Mouse (Mus musculus) MEL (cell line): ENCODE results near the gene Lsm11. TPM values are rescaled to one million over a fixed set of nuclear protein-coding genes. Genes with fewer than 3 reads are reported as not detected.

Source experiments
- DNase-seq: peaks from one replicate; pipeline ENCODE4 v3.0.0; 2011; ENCODE audit warnings: low read depth, low spot score
- H3K27ac ChIP-seq: 2 replicates; pipeline ENCODE4 v1.5.1; 2012; ENCODE audit warnings: low read depth, mild to moderate bottlenecking, control low read depth, low read length, moderate library complexity; ENCODE audit not compliant: control insufficient read depth
- H3K27me3 ChIP-seq, 2 experiments: fragments of 150-350 bp in 1 of 2; sonication (generic) in 1 of 2; 2 replicates each; pipeline ENCODE4 v1.6.1; 2012; ENCODE audit warnings: low read length in 2 of 2, mild to moderate bottlenecking in 2 of 2, improper control_type of control experiment in 1 of 2, moderate library complexity in 1 of 2; ENCODE audit not compliant: insufficient read depth in 2 of 2, control insufficient read depth in 1 of 2
- H3K36me3 ChIP-seq, 2 experiments: 2 replicates each; pipeline ENCODE4 v1.6.1; 2012 to 2014; ENCODE audit warnings: low read length in 2 of 2, improper control_type of control experiment in 1 of 2, inconsistent platforms in 1 of 2, mild to moderate bottlenecking in 1 of 2; ENCODE audit not compliant: insufficient read depth in 2 of 2, control insufficient read depth in 1 of 2
- H3K4me1 ChIP-seq, 2 experiments: fragments of 150-350 bp in 1 of 2; sonication (generic) in 1 of 2; 2 replicates each; pipeline ENCODE4 v1.6.1; 2012; ENCODE audit warnings: low read length in 2 of 2, improper control_type of control experiment in 1 of 2, mild to moderate bottlenecking in 1 of 2; ENCODE audit not compliant: insufficient read depth in 2 of 2, control insufficient read depth in 1 of 2
- H3K4me3 ChIP-seq, 2 experiments: fragments of 150-350 bp in 1 of 2; sonication (generic) in 1 of 2; 2 replicates each; pipeline ENCODE4 v1.5.1; 2012; ENCODE audit warnings: low read depth in 2 of 2, low read length in 2 of 2, mild to moderate bottlenecking in 2 of 2, moderate library complexity in 2 of 2, control low read depth in 1 of 2, improper control_type of control experiment in 1 of 2; ENCODE audit not compliant: control insufficient read depth in 1 of 2, insufficient read depth in 1 of 2
- H3K79me2 ChIP-seq: 2 replicates; pipeline ENCODE4 v1.6.1; 2012; ENCODE audit warnings: mild to moderate bottlenecking, low read length, moderate library complexity; ENCODE audit not compliant: control insufficient read depth, poor library complexity, insufficient read depth
- H3K9ac ChIP-seq: 2 replicates; pipeline ENCODE4 v1.6.1; 2012; ENCODE audit warnings: low read depth, mild to moderate bottlenecking, control low read depth, low read length, moderate library complexity; ENCODE audit not compliant: control insufficient read depth, poor library complexity, severe bottlenecking
- H3K9me3 ChIP-seq: fragments of 150-350 bp; sonication (generic); replicated peaks from 2 replicates; pipeline ENCODE4 v1.6.1; 2012; ENCODE audit warnings: mild to moderate bottlenecking, low read length, improper control_type of control experiment, moderate library complexity; ENCODE audit not compliant: insufficient read depth
- CHD2 ChIP-seq: IDR thresholded peaks from 2 replicates; pipeline ENCODE4 v1.6.1; 2011; ENCODE audit warnings: low read length, improper control_type of control experiment
- CTCF ChIP-seq, 3 experiments: IDR thresholded peaks in 2 of 3; conservative IDR thresholded peaks in 1 of 3; 2 replicates each; pipeline ENCODE4 v1.5.1; 2011 to 2012; ENCODE audit warnings: low read length in 3 of 3, low read depth in 2 of 3, mild to moderate bottlenecking in 2 of 3, improper control_type of control experiment in 1 of 3, inconsistent platforms in 1 of 3, mixed read lengths in 1 of 3, moderate library complexity in 1 of 3; ENCODE audit not compliant: control insufficient read depth in 1 of 3, insufficient read depth in 1 of 3, poor library complexity in 1 of 3, severe bottlenecking in 1 of 3
- E2F4 ChIP-seq: IDR thresholded peaks from 2 replicates; pipeline ENCODE4 v1.6.1; 2011; ENCODE audit warnings: low read depth, low read length, improper control_type of control experiment, borderline replicate concordance
- ELF1 ChIP-seq: IDR thresholded peaks from 2 replicates; pipeline ENCODE4 v1.6.1; 2014; ENCODE audit warnings: low read depth, mild to moderate bottlenecking, inconsistent platforms, low read length, improper control_type of control experiment, moderate library complexity
- EP300 ChIP-seq, 2 experiments: IDR thresholded peaks; 2 replicates each; pipeline ENCODE4 v1.6.1; 2011; ENCODE audit warnings: improper control_type of control experiment in 2 of 2, low read length in 2 of 2, low read depth in 1 of 2, mild to moderate bottlenecking in 1 of 2
- GABPA ChIP-seq: IDR thresholded peaks from 2 replicates; pipeline ENCODE4 v1.6.1; 2012; ENCODE audit warnings: low read depth, mild to moderate bottlenecking, inconsistent platforms, low read length, improper control_type of control experiment, moderate library complexity
- JUND ChIP-seq: IDR thresholded peaks from 2 replicates; pipeline ENCODE4 v1.6.1; 2011; ENCODE audit warnings: low read depth, mild to moderate bottlenecking, improper control_type of control experiment, low read length
- KAT2A ChIP-seq: conservative IDR thresholded peaks from 2 replicates; pipeline ENCODE4 v1.6.1; 2012; ENCODE audit warnings: low read depth, low read length, improper control_type of control experiment, inconsistent platforms
- MAFK ChIP-seq: IDR thresholded peaks from 2 replicates; pipeline ENCODE4 v1.6.1; 2011; ENCODE audit warnings: low read depth, mild to moderate bottlenecking, low read length, improper control_type of control experiment, borderline replicate concordance
- MAX ChIP-seq: IDR thresholded peaks from 2 replicates; pipeline ENCODE4 v1.6.1; 2011; ENCODE audit warnings: low read length, improper control_type of control experiment
- MAZ ChIP-seq: IDR thresholded peaks from 2 replicates; pipeline ENCODE4 v1.6.1; 2012; ENCODE audit warnings: low read depth, mild to moderate bottlenecking, inconsistent platforms, low read length, improper control_type of control experiment
- MYB ChIP-seq: IDR thresholded peaks from 2 replicates; pipeline ENCODE4 v1.6.1; 2011; ENCODE audit warnings: mild to moderate bottlenecking, low read depth, low read length, improper control_type of control experiment
- POLR2A ChIP-seq, 2 experiments: IDR thresholded peaks; 2 replicates each; pipeline ENCODE4 v1.6.1; 2011 to 2012; ENCODE audit warnings: low read length in 2 of 2, mild to moderate bottlenecking in 2 of 2, control low read depth in 1 of 2, improper control_type of control experiment in 1 of 2, low read depth in 1 of 2, moderate library complexity in 1 of 2; ENCODE audit not compliant: control insufficient read depth in 1 of 2, insufficient read depth in 1 of 2, poor library complexity in 1 of 2
- POLR2AphosphoS2 ChIP-seq: IDR thresholded peaks from 2 replicates; pipeline ENCODE4 v1.6.1; 2011; ENCODE audit warnings: low read length, improper control_type of control experiment
- RAD21 ChIP-seq: IDR thresholded peaks from 2 replicates; pipeline ENCODE4 v1.6.1; 2011; ENCODE audit warnings: mild to moderate bottlenecking, low read depth, low read length, improper control_type of control experiment
- SMC3 ChIP-seq: IDR thresholded peaks from 2 replicates; pipeline ENCODE4 v1.6.1; 2011; ENCODE audit warnings: low read depth, low read length, improper control_type of control experiment
- TBP ChIP-seq: IDR thresholded peaks from 2 replicates; pipeline ENCODE4 v1.8.0; 2011; ENCODE audit warnings: low read depth, low read length, improper control_type of control experiment
- UBTF ChIP-seq: IDR thresholded peaks from 2 replicates; pipeline ENCODE4 v1.6.1; 2012; ENCODE audit warnings: low read depth, mild to moderate bottlenecking, inconsistent platforms, low read length, improper control_type of control experiment, moderate library complexity, borderline replicate concordance; ENCODE audit not compliant: insufficient read depth
- USF1 ChIP-seq: IDR thresholded peaks from 2 replicates; pipeline ENCODE4 v1.6.1; 2014; ENCODE audit warnings: low read depth, mild to moderate bottlenecking, inconsistent platforms, low read length, improper control_type of control experiment, moderate library complexity
- USF2 ChIP-seq, 2 experiments: IDR thresholded peaks; 2 replicates each; pipeline ENCODE4 v1.6.1; 2011 to 2012; ENCODE audit warnings: improper control_type of control experiment in 2 of 2, low read length in 2 of 2, borderline replicate concordance in 1 of 2, inconsistent platforms in 1 of 2, low read depth in 1 of 2, mild to moderate bottlenecking in 1 of 2; ENCODE audit not compliant: insufficient read depth in 1 of 2
- ZC3H11A ChIP-seq: IDR thresholded peaks from 2 replicates; pipeline ENCODE4 v1.6.1; 2012; ENCODE audit warnings: low read depth, mild to moderate bottlenecking, inconsistent platforms, low read length, improper control_type of control experiment
- ZKSCAN1 ChIP-seq: IDR thresholded peaks from 2 replicates; pipeline ENCODE4 v1.6.1; 2012; ENCODE audit warnings: low read depth, mild to moderate bottlenecking, inconsistent platforms, low read length, improper control_type of control experiment, moderate library complexity
- ZNF384 ChIP-seq: IDR thresholded peaks from 2 replicates; pipeline ENCODE4 v1.6.1; 2012; ENCODE audit warnings: low read depth, mild to moderate bottlenecking, inconsistent platforms, low read length, improper control_type of control experiment
- polyA plus RNA-seq, 2 experiments: library from polyadenylated mRNA; stranded (reverse) in 1 of 2; unstranded in 1 of 2; fragments of >175 nt in 1 of 2; fragments of >200 nt in 1 of 2; gene quantifications; 2 replicates each; pipeline versions ENCODE4 v1.2.1 to v1.2.4; 2012; ENCODE audit warnings: low replicate concordance in 2 of 2, low read depth in 1 of 2; ENCODE audit not compliant: insufficient read length in 2 of 2, insufficient read depth in 1 of 2, missing spikeins in 1 of 2
- total RNA-seq: library from RNA; depleted of rRNA; stranded (reverse); fragments of 300-350 nt; gene quantifications from 2 replicates; pipeline ENCODE4 v1.2.3, GENCODE M21; 2012

Lsm11 gene
- total and polyA plus RNA-seq, 3 experiments, result 20.2 to 22.8 TPM; not detected in 1

DNA sequence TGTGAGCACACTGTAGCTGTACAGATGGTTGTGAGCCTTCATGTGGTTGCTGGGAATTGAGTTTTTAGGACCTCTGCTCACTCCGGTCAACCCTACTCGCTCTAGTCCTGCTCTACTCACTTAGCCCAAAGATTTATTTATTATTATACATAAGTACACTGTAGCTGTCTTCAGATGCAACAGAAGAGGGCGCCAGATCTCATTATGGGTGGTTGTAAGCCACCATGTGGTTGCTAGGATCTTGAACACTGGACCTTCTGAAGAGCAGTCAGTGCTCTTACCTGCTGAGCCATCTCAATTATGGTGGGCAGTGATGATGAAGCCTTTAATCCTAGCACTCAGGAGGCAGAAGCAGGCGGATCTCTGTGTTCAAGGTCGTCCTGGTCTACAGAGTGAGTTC, 15.3 kb upstream of the Lsm11 start:
- Histone ChIP-seq H3K36me3 (no peaks in the 10 kb centered on the region; a peak in 1 of 4 replicates), H3K9ac (no peak overlapping the region), H3K4me1 (peaks cover 0 to 3% of the 10 kb centered on the region in 2 experiments; a peak in 1 of 4 replicates)
- peak; percentile 65 for DNase-seq
- TF ChIP-seq CTCF (IDR thresholded peaks at IDR 0.05 in 2 of 3, conservative IDR thresholded peaks at IDR 0.05 in 1 of 3; ENCODE audit: control insufficient read depth in 1 of 3, insufficient read depth in 1 of 3, low read depth in 2 of 3, low read length in 3 of 3, poor library complexity in 1 of 3, severe bottlenecking in 1 of 3) (0 out of 6 replicates have a peak, but pooled peaks of 1 of the 3 experiments have one; percentile 13), UBTF (no peak)
- TF ChIP-seq, all 39 proteins: peak for 1
- no peak overlapping the region for H3K4me3 ChIP-seq
- H3K9me3 ChIP-seq, result no peaks in the 10 kb centered on the region
- H3K79me2 ChIP-seq, result peaks cover 1% of the 10 kb centered on the region; the same call in 1 of the 2 replicates
- H3K27ac ChIP-seq, result no peak overlapping the region
- peaks cover 5 to 7% of the 10 kb centered on the region in 2 experiments for H3K27me3 ChIP-seq

DNA sequence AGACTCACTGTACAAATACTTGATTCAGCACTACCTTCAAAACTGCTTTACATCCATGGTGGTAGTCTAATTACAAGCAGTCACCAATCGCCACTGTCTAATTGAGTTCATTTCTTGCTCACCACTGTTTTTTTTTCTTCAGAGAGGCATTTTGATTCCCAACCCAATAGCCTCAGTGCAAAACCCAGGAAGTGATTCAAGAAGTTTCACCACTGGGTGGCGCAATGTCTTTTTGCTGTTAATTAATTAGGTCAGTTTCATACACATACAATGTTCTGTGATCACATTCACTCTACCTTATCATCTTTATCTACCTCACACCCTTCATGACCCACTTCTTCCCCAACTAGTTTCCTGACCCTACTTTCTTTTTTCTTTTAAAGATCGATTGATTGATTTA, 14.9 kb upstream of the Lsm11 start:
- peaks cover 0 to 2% of the 10 kb centered on the region in 2 experiments; a peak in 1 of 4 replicates for H3K36me3 ChIP-seq
- no peak overlapping the region for H3K27ac ChIP-seq
- H3K9ac ChIP-seq, result no peak overlapping the region
- DNase-seq, result peak; percentile 79
- no peak for TF ChIP-seq MAZ
- TF ChIP-seq ZC3H11A, result peak; percentile 25; the same call in 1 of the 2 replicates
- TF ChIP-seq RAD21, result peak; percentile 37
- TF ChIP-seq ZNF384, result peak; percentile 70
- peak; percentile 14 to 66 (median 45); a peak in 4 of 6 replicates for TF ChIP-seq CTCF (IDR thresholded peaks at IDR 0.05 in 2 of 3, conservative IDR thresholded peaks at IDR 0.05 in 1 of 3; ENCODE audit: control insufficient read depth in 1 of 3, insufficient read depth in 1 of 3, low read depth in 2 of 3, low read length in 3 of 3, poor library complexity in 1 of 3, severe bottlenecking in 1 of 3)
- TF ChIP-seq USF1, result no peak
- peak; percentile 57 for TF ChIP-seq SMC3
- TF ChIP-seq USF2 (IDR thresholded peaks at IDR 0.05; ENCODE audit: borderline replicate concordance in 1 of 2, insufficient read depth in 1 of 2, low read depth in 1 of 2, low read length in 2 of 2), result no peak
- peak; percentile 87 for TF ChIP-seq ELF1
- TF ChIP-seq, all 39 proteins: peak for 6
- Histone ChIP-seq H3K4me3 (no peak overlapping the region), H3K9me3 (no peaks in the 10 kb centered on the region), H3K27me3 (peaks cover 5 to 7% of the 10 kb centered on the region in 2 experiments), H3K4me1 (peaks cover 1 to 3% of the 10 kb centered on the region in 2 experiments; a peak in 1 of 4 replicates), H3K79me2 (peaks cover 1% of the 10 kb centered on the region; the same call in 1 of the 2 replicates)

DNA sequence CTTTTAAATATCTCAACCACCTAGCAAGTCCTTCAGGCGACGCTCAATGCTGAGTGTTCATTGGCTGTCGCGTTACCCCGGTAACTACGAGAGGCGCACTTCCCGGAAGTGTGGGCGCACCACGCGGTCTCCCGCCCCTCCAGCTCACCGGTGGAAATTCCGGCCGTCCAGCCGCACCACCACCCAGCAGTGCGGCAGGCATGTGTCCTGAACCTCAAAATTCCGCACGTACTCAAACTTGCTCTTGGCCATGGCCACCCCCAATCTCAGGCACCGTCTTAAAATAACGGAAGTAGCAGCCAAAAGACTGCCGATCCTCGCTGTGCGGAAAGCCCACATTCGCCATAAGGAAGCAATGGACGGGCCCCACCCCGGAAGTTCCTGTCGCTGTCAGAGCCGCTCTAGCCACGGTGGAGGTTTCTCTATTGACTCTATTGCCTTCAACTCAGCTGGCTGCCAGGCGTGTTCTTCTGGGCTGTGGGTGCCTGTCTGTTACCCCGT, 10.4 kb upstream of the Lsm11 start, which contains the start of gene Thg1l:
Thg1l (minus strand) TSS at position 368 of the 501 bp plus-strand sequence.
- H3K9me3 ChIP-seq, result no peaks in the 10 kb centered on the region
- H3K27me3 ChIP-seq, result no peaks in the 10 kb centered on the region
- peak within 1 kb of the TSS; percentile 76 to 80 for H3K4me3 ChIP-seq
- peak within 1 kb of the TSS; percentile 93 for H3K27ac ChIP-seq
- H3K9ac ChIP-seq, result peak within 1 kb of the TSS; percentile 88
- peaks cover 0 to 5% of the 10 kb centered on the region in 2 experiments; a peak in 2 of 4 replicates for H3K36me3 ChIP-seq
- H3K79me2 ChIP-seq, result peaks cover 6% of the 10 kb centered on the region
- DNase-seq, result peak; percentile 99
- peaks cover 3 to 10% of the 10 kb centered on the region in 2 experiments; a peak in 1 of 4 replicates for H3K4me1 ChIP-seq
- TF ChIP-seq KAT2A (no peak; the same call in 1 of the 2 replicates), POLR2AphosphoS2 (peak; percentile 81), TBP (peak; percentile 93), ZC3H11A (no peak), MAX (peak; percentile 98), UBTF (no peak), GABPA (no peak), CHD2 (peak; percentile 31; the same call in 1 of the 2 replicates), USF1 (peak; percentile 62; the same call in 1 of the 2 replicates), ZKSCAN1 (no peak), MAFK (no peak; the same call in 1 of the 2 replicates), CTCF (IDR thresholded peaks at IDR 0.05 in 2 of 3, conservative IDR thresholded peaks at IDR 0.05 in 1 of 3; ENCODE audit: control insufficient read depth in 1 of 3, insufficient read depth in 1 of 3, low read depth in 2 of 3, low read length in 3 of 3, poor library complexity in 1 of 3, severe bottlenecking in 1 of 3) (no peak), MYB (no peak), JUND (no peak), E2F4 (no peak), EP300 (IDR thresholded peaks at IDR 0.05; ENCODE audit: low read depth in 1 of 2, low read length in 2 of 2) (no peak; a peak in 1 of 4 replicates), RAD21 (no peak), POLR2A (IDR thresholded peaks at IDR 0.05; ENCODE audit: control insufficient read depth in 1 of 2, insufficient read depth in 1 of 2, low read depth in 1 of 2, low read length in 2 of 2, poor library complexity in 1 of 2) (peak; percentile 79 to 91; a peak in 3 of 4 replicates)
